9 mouse cellular contexts compared by ENCODE assay signal in the genomic region with DNA sequence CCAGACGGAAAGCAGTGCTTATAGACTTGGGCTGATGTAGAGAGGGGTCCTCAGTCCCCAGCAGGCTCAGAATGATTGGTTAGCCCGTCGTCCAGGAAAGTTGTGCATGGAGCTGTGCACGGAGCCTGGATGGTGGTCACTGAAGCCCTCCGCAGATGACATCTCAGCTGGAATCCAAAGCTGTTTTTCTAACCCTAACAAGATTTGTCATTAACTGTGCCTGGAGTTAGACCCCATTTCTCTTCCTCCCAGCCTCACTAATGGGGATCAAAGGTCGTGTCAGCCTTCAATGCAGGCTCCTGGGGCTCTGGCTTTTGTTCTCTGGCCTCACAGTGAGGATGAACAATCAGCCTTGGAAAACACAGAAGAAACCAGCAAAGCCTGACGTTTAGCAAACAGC.
DNase-seq lines count a peak whose midpoint lies in the region; ATAC-seq and TF ChIP-seq lines count a peak whose summit lies in the region.
"Had no signal": no experiment of that assay in that cellular context is flagged by ENCODE, and none has a peak within 500 bp of the region (broad histone marks: within the 10 kb centered on the region; RNA-seq: fewer than 3 reads in every experiment).

No protein-coding gene starts in this region.

- no peak for ATAC-seq in intestine, embryonic 14.5 days (replicated peaks; ENCODE audit: low FRiP score, low TSS enrichment, low read depth)
- no peak for ATAC-seq in intestine, postnatal 0 days
- ATAC-seq in kidney, embryonic 15.5 days (replicated peaks; ENCODE audit: low FRiP score) = peak; percentile 76

- H3K9ac ChIP-seq in intestine, embryonic 14.5 days (ENCODE audit: low read length) = no peak overlapping the region
- no peak overlapping the region for H3K9ac ChIP-seq in intestine, postnatal 0 days (ENCODE audit: low read depth, low read length)
- no peak overlapping the region for H3K9ac ChIP-seq in kidney, embryonic 15.5 days
- H3K9ac ChIP-seq: heart, embryonic 15.5 days had no signal

- no peak overlapping the region for H3K27ac ChIP-seq in intestine, embryonic 14.5 days (ENCODE audit: low read depth)
- H3K27ac ChIP-seq in intestine, postnatal 0 days (ENCODE audit: low read depth, low read length) = no peak overlapping the region
- H3K27ac ChIP-seq in embryonic facial prominence, embryonic 10.5 days (replicated peaks) = peak overlapping the region; percentile 41
- H3K27ac ChIP-seq in kidney, embryonic 15.5 days = peak overlapping the region; percentile 78
- H3K27ac ChIP-seq in layer of hippocampus, adult 2 months = no peak overlapping the region
- H3K27ac ChIP-seq: heart, embryonic 15.5 days had no signal

- no peaks in the 10 kb centered on the region for H3K27me3 ChIP-seq in intestine, embryonic 14.5 days (replicated peaks; ENCODE audit: control insufficient read depth, insufficient read depth, low read length)
- no peaks in the 10 kb centered on the region for H3K27me3 ChIP-seq in intestine, postnatal 0 days (replicated peaks; ENCODE audit: control insufficient read depth, insufficient read depth, low read length)
- H3K27me3 ChIP-seq in embryonic facial prominence, embryonic 10.5 days (replicated peaks; ENCODE audit: low read depth, poor library complexity, severe bottlenecking) = peaks cover 67% of the 10 kb centered on the region
- no peaks in the 10 kb centered on the region for H3K27me3 ChIP-seq in kidney, embryonic 15.5 days
- H3K27me3 ChIP-seq: heart, embryonic 15.5 days had no signal

- H3K36me3 ChIP-seq in intestine, embryonic 14.5 days (ENCODE audit: control insufficient read depth, insufficient read depth, low read length) = no peaks in the 10 kb centered on the region
- H3K36me3 ChIP-seq in intestine, postnatal 0 days (ENCODE audit: control insufficient read depth, insufficient read depth) = no peaks in the 10 kb centered on the region
- no peaks in the 10 kb centered on the region for H3K36me3 ChIP-seq in embryonic facial prominence, embryonic 10.5 days (replicated peaks)
- H3K36me3 ChIP-seq in kidney, embryonic 15.5 days = no peaks in the 10 kb centered on the region
- H3K36me3 ChIP-seq: heart, embryonic 15.5 days had no signal

- DNase-seq in intestine, embryonic 14.5 days (ENCODE audit: low spot score) = peak; percentile 53
- DNase-seq in embryonic facial prominence, embryonic 10.5 days (ENCODE audit: low spot score) = peak; percentile 64
- peak; percentile 71 for DNase-seq in retina, postnatal 1 day
- DNase-seq in layer of hippocampus, adult 2 months (ENCODE audit: low spot score in 2 of 2) = no peak
- DNase-seq in thymus, postnatal 4 days = no peak
- DNase-seq: lung, adult 2 months had no signal

- H3K4me1 ChIP-seq in intestine, embryonic 14.5 days (replicated peaks; ENCODE audit: control insufficient read depth, insufficient read depth, low read length) = peaks cover 23% of the 10 kb centered on the region; the same call in 1 of the 2 replicates
- 0 out of 2 replicates have a peak, but pooled peaks cover 2% of the 10 kb centered on the region for H3K4me1 ChIP-seq in intestine, postnatal 0 days (replicated peaks; ENCODE audit: control insufficient read depth, insufficient read depth, low read length)
- H3K4me1 ChIP-seq in embryonic facial prominence, embryonic 10.5 days = peaks cover 34% of the 10 kb centered on the region
- peaks cover 27% of the 10 kb centered on the region for H3K4me1 ChIP-seq in kidney, embryonic 15.5 days
- H3K4me1 ChIP-seq: heart, embryonic 15.5 days had no signal

- TF ChIP-seq CTCF in intestine, postnatal 0 days (IDR thresholded peaks at IDR 0.05; ENCODE audit: low read depth) = no peak
- no peak for TF ChIP-seq CTCF in layer of hippocampus, adult 2 months (conservative IDR thresholded peaks at IDR 0.05)

- no peak overlapping the region for H3K4me3 ChIP-seq in intestine, embryonic 14.5 days (ENCODE audit: low read depth, low read length)
- H3K4me3 ChIP-seq in intestine, postnatal 0 days (ENCODE audit: low read depth, low read length) = no peak overlapping the region
- H3K4me3 ChIP-seq in embryonic facial prominence, embryonic 10.5 days = no peak overlapping the region
- no peak overlapping the region for H3K4me3 ChIP-seq in kidney, embryonic 15.5 days (replicated peaks)
- no peak overlapping the region for H3K4me3 ChIP-seq in layer of hippocampus, adult 2 months
- H3K4me3 ChIP-seq: heart, embryonic 15.5 days had no signal

- WGBS in intestine, embryonic 14.5 days = 11% methylated on average over 7 of the region's 7 CpGs
- 30% methylated on average over 7 of the region's 7 CpGs for WGBS in intestine, postnatal 0 days
- WGBS in embryonic facial prominence, embryonic 10.5 days = 5% methylated on average over 7 of the region's 7 CpGs
- 9% methylated on average over 7 of the region's 7 CpGs for WGBS in kidney, embryonic 15.5 days

- H3K9me3 ChIP-seq in intestine, embryonic 14.5 days (ENCODE audit: control insufficient read depth, low read length) = no peaks in the 10 kb centered on the region
- no peaks in the 10 kb centered on the region for H3K9me3 ChIP-seq in intestine, postnatal 0 days (ENCODE audit: control insufficient read depth)
- H3K9me3 ChIP-seq in embryonic facial prominence, embryonic 10.5 days = no peaks in the 10 kb centered on the region
- H3K9me3 ChIP-seq in kidney, embryonic 15.5 days (replicated peaks) = no peaks in the 10 kb centered on the region
- H3K9me3 ChIP-seq: heart, embryonic 15.5 days had no signal

- no peak overlapping the region for H3K4me2 ChIP-seq in intestine, embryonic 14.5 days (ENCODE audit: low read length)
- H3K4me2 ChIP-seq in intestine, postnatal 0 days (replicated peaks; ENCODE audit: low read depth) = no peak overlapping the region
- H3K4me2 ChIP-seq in kidney, embryonic 15.5 days = no peak overlapping the region
- H3K4me2 ChIP-seq: heart, embryonic 15.5 days had no signal

Comparison
In these comparisons a context has a peak if more than half of its experiments do, and no peak if none do; other contexts are left out.
1. DNase-seq: peak in intestine, embryonic 14.5 days (single experiment), embryonic facial prominence, embryonic 10.5 days (single experiment) and retina, postnatal 1 day (single experiment); none in layer of hippocampus, adult 2 months (0 of 2) and thymus, postnatal 4 days (single experiment).
2. H3K27ac ChIP-seq: peak in embryonic facial prominence, embryonic 10.5 days (single experiment) and kidney, embryonic 15.5 days (single experiment); none in intestine, embryonic 14.5 days (single experiment), intestine, postnatal 0 days (single experiment) and layer of hippocampus, adult 2 months (single experiment).